In genomic region chr11:54884937-54885336, GRCm38 (mm10) we compare ENCODE assay signal across 9 mouse cellular contexts. TPM values are rescaled to one million over a fixed set of nuclear protein-coding genes. Genes with fewer than 3 reads are reported as not detected.
DNase-seq lines count a peak whose midpoint lies in the region; ATAC-seq and TF ChIP-seq lines count a peak whose summit lies in the region.
"Had no signal": no experiment of that assay in that cellular context is flagged by ENCODE, and none has a peak within 500 bp of the region (broad histone marks: within the 10 kb centered on the region; RNA-seq: fewer than 3 reads in every experiment).

No protein-coding gene starts in this region.

- peaks cover 45% of the 10 kb centered on the region for H3K4me1 ChIP-seq in heart, postnatal 0 days (ENCODE audit: control insufficient read depth, insufficient read depth)
- peaks cover 11% of the 10 kb centered on the region for H3K4me1 ChIP-seq in limb, embryonic 14.5 days (ENCODE audit: control insufficient read depth, insufficient read depth, low read length)

- no peak for TF ChIP-seq CTCF in Patski (IDR thresholded peaks at IDR 0.05)
- no peak for TF ChIP-seq CTCF in heart, postnatal 0 days (IDR thresholded peaks at IDR 0.05; ENCODE audit: low read depth)

- no peak overlapping the region for H3K9ac ChIP-seq in heart, postnatal 0 days (replicated peaks; ENCODE audit: low read depth, low read length)
- no peak overlapping the region for H3K9ac ChIP-seq in limb, embryonic 14.5 days (ENCODE audit: low read depth, low read length, severe bottlenecking)
- H3K9ac ChIP-seq: limb, embryonic 15.5 days had no signal

- TF ChIP-seq POLR2A in limb, embryonic 14.5 days (IDR thresholded peaks at IDR 0.05; ENCODE audit: borderline replicate concordance, extremely low read depth, insufficient read depth, insufficient read length) = no peak

- TF ChIP-seq EP300 in heart, postnatal 0 days (IDR thresholded peaks at IDR 0.05; ENCODE audit: low read depth) = 0 out of 2 replicates have a peak, but pooled peaks have one; percentile 1

- POLR2A ChIA-PET in Patski (lab: Charles Lee) = interaction anchor here (0.7 to 2.6 kb wide), 10 partner anchors 9 to 45 kb away, joined by 3 to 14 read pairs (median 4); partner anchors contain the start of gene Gpx3

- peak; percentile 40 for ATAC-seq in Patski
- peak; percentile 50 for ATAC-seq in heart, postnatal 0 days (ENCODE audit: insufficient read depth, low read depth)
- no peak for ATAC-seq in limb, embryonic 14.5 days (ENCODE audit: low FRiP score, low read depth)

- no peaks in the 10 kb centered on the region for H3K27me3 ChIP-seq in Patski
- H3K27me3 ChIP-seq in heart, postnatal 0 days (ENCODE audit: control insufficient read depth, insufficient read depth, low read length) = no peaks in the 10 kb centered on the region
- H3K27me3 ChIP-seq in limb, embryonic 14.5 days (ENCODE audit: control insufficient read depth, insufficient read depth, low read length) = no peaks in the 10 kb centered on the region
- H3K27me3 ChIP-seq: limb, embryonic 15.5 days had no signal

- H3K36me3 ChIP-seq in heart, postnatal 0 days (replicated peaks; ENCODE audit: control insufficient read depth, insufficient read depth, low read length) = no peaks in the 10 kb centered on the region
- no peaks in the 10 kb centered on the region for H3K36me3 ChIP-seq in limb, embryonic 14.5 days (ENCODE audit: control insufficient read depth, insufficient read depth, low read length)
- H3K36me3 ChIP-seq: limb, embryonic 15.5 days had no signal

- no peaks in the 10 kb centered on the region for H3K9me3 ChIP-seq in heart, postnatal 0 days (replicated peaks; ENCODE audit: control insufficient read depth, low read length)
- H3K9me3 ChIP-seq in limb, embryonic 14.5 days (ENCODE audit: control insufficient read depth, low read length) = no peaks in the 10 kb centered on the region
- H3K9me3 ChIP-seq: limb, embryonic 15.5 days had no signal

- CTCF ChIA-PET in Patski (lab: Charles Lee) = interaction anchor here (1.4 to 14.5 kb wide), 3 partner anchors 9 to 37 kb away, joined by 3 to 149 read pairs (median 6); partner anchors contain the start of gene Gpx3

- H3K27ac ChIP-seq in heart, postnatal 0 days (ENCODE audit: low read depth) = peak overlapping the region; percentile 68
- H3K27ac ChIP-seq in limb, embryonic 14.5 days (replicated peaks; ENCODE audit: low read depth, low read length) = no peak overlapping the region
- H3K27ac ChIP-seq: limb, embryonic 15.5 days had no signal

- in situ Hi-C loops in Patski (cut with MboI; ENCODE audit: low pct_unique_long_range_greater_than_20kb) = loop anchor here (5.0 kb wide), 1 partner anchor 37 kb away; no protein-coding TSS in a partner anchor

- H3K4me2 ChIP-seq in heart, postnatal 0 days (ENCODE audit: low read depth, low read length) = no peak overlapping the region
- no peak overlapping the region for H3K4me2 ChIP-seq in limb, embryonic 14.5 days (replicated peaks; ENCODE audit: low read depth, low read length, severe bottlenecking)
- H3K4me2 ChIP-seq: limb, embryonic 15.5 days had no signal

- peak; percentile 87 for DNase-seq in Patski (ENCODE audit: low read depth, low spot score)
- peak; percentile 52 for DNase-seq in embryo, embryonic 10.5 days (ENCODE audit: low spot score)
- peak; percentile 50 for DNase-seq in heart, postnatal 0 days (ENCODE audit: low spot score)
- peak; percentile 29 for DNase-seq in limb, embryonic 14.5 days (ENCODE audit: low spot score)
- DNase-seq in skeletal muscle tissue, adult 2 months (ENCODE audit: low read depth, low spot score) = peak; percentile 94
- DNase-seq in c-Kit-positive CD71-positive TER-119-positive erythroid progenitor cells, embryonic 14.5 days (ENCODE audit: low spot score) = no peak
- DNase-seq in frontal cortex, postnatal 14 days (ENCODE audit: low spot score in 2 of 2) = no peak
- DNase-seq in layer of hippocampus, adult 9-10 months (ENCODE audit: low spot score) = no peak

- no peak overlapping the region for H3K4me3 ChIP-seq in heart, postnatal 0 days (ENCODE audit: low read depth, low read length)
- no peak overlapping the region for H3K4me3 ChIP-seq in limb, embryonic 14.5 days (replicated peaks; ENCODE audit: low read length)
- H3K4me3 ChIP-seq: limb, embryonic 15.5 days had no signal

- 12% methylated on average over 5 of the region's 5 CpGs for WGBS in heart, postnatal 0 days
- 4% methylated on average over 4 of the region's 5 CpGs for WGBS in limb, embryonic 14.5 days

RNA-seq across cellular contexts. Expression of gene Gpx3, which starts 17.3 kb away (rescaled TPM):
- 1,215 TPM for polyA plus RNA-seq in Patski (2021)
- 114 and 243 TPM in 2 replicates for total RNA-seq in heart, postnatal 0 days (2014; rRNA removed; ENCODE audit: low replicate concordance)
- 788 and 904 TPM in 2 replicates for polyA plus RNA-seq in heart, postnatal 0 days (2015; fragmentation: Nextera tagmentation; extraction: Ambion mirVana)
- polyA plus RNA-seq in limb, embryonic 14.5 days (2012; rRNA removed) = 14.5 and 18.2 TPM in 2 replicates
- polyA plus RNA-seq in limb, embryonic 14.5 days (2014; fragmentation: Nextera tagmentation; extraction: Ambion mirVana) = 32.7 and 37.3 TPM in 2 replicates

RNA-seq across cellular contexts. Expression of gene Hint1, which starts 18.8 kb away (rescaled TPM):
- polyA plus RNA-seq in Patski (2021) = 815 TPM
- 704 and 779 TPM in 2 replicates for total RNA-seq in heart, postnatal 0 days (2014; rRNA removed; ENCODE audit: low replicate concordance)
- polyA plus RNA-seq in heart, postnatal 0 days (2015; fragmentation: Nextera tagmentation; extraction: Ambion mirVana) = 923 and 965 TPM in 2 replicates
- 492 and 618 TPM in 2 replicates for polyA plus RNA-seq in limb, embryonic 14.5 days (2012; rRNA removed)
- polyA plus RNA-seq in limb, embryonic 14.5 days (2014; fragmentation: Nextera tagmentation; extraction: Ambion mirVana) = 557 and 602 TPM in 2 replicates

RNA-seq across cellular contexts. Expression of gene Lyrm7, which starts 24.2 kb away (rescaled TPM):
- 16.3 TPM for polyA plus RNA-seq in Patski (2021)
- 4.5 and 6.3 TPM in 2 replicates for total RNA-seq in heart, postnatal 0 days (2014; rRNA removed; ENCODE audit: low replicate concordance)
- polyA plus RNA-seq in heart, postnatal 0 days (2015; fragmentation: Nextera tagmentation; extraction: Ambion mirVana) = 19.2 and 20.2 TPM in 2 replicates
- 3.8 and 8.2 TPM in 2 replicates for polyA plus RNA-seq in limb, embryonic 14.5 days (2012; rRNA removed)
- polyA plus RNA-seq in limb, embryonic 14.5 days (2014; fragmentation: Nextera tagmentation; extraction: Ambion mirVana) = 7.8 and 10.8 TPM in 2 replicates

Comparison
In these comparisons a context has a peak if more than half of its experiments do, and no peak if none do; other contexts are left out.
1. DNase-seq: peak in Patski (single experiment), embryo, embryonic 10.5 days (single experiment), heart, postnatal 0 days (single experiment), limb, embryonic 14.5 days (single experiment) and skeletal muscle tissue, adult 2 months (single experiment); none in c-Kit-positive CD71-positive TER-119-positive erythroid progenitor cells, embryonic 14.5 days (single experiment), frontal cortex, postnatal 14 days (0 of 2) and layer of hippocampus, adult 9-10 months (single experiment).
2. RNA of gene Gpx3, which starts 17.3 kb away (polyA plus RNA-seq): 1,215 TPM in Patski (single experiment) and 788 to 904 TPM in heart, postnatal 0 days; 14.5 to 37.3 TPM in limb, embryonic 14.5 days; every median in the first group is over 10 times any median in the second.